Mouse (Mus musculus): Measurements from ENCODE around the gene Atrip.
A peak's percentile ranks its signal among the peaks of the same experiment; 100 is the strongest.

Atrip gene

GRCm38 (mm10) chr9:109038086-109038895 is 35.6 kb downstream of the Atrip start, which contains the start of gene Shisa5:
TSS of gene Shisa5 (plus strand) at chr9:109038565.
- DNase-seq (ENCODE audit: extremely low spot score): peak; percentile 86

GRCm38 (mm10) chr9:109032435-109032834 is 41.5 kb downstream of the Atrip start:
- no peak for DNase-seq (ENCODE audit: extremely low spot score)

- no peak for DNase-seq (ENCODE audit: extremely low spot score)
Observed at GRCm38 (mm10) chr9:109031686-109032085, 42.2 kb downstream of the Atrip start.

- no peak for DNase-seq (ENCODE audit: extremely low spot score)
Observed at GRCm38 (mm10) chr9:109031001-109031400, 42.9 kb downstream of the Atrip start.

- no peak for DNase-seq (ENCODE audit: extremely low spot score)
Observed at GRCm38 (mm10) chr9:109030312-109030711, 43.6 kb downstream of the Atrip start.

- no peak for DNase-seq (ENCODE audit: extremely low spot score)
Observed at GRCm38 (mm10) chr9:109028919-109029318, 45.0 kb downstream of the Atrip start.

- DNase-seq (ENCODE audit: extremely low spot score): no peak
Observed at GRCm38 (mm10) chr9:109028421-109028820, 45.5 kb downstream of the Atrip start.

GRCm38 (mm10) chr9:109027521-109027920 is 46.4 kb downstream of the Atrip start:
- DNase-seq (ENCODE audit: extremely low spot score): no peak

GRCm38 (mm10) chr9:109022866-109023685 is 50.8 kb downstream of the Atrip start:
- no peak for DNase-seq (ENCODE audit: extremely low spot score)

GRCm38 (mm10) chr9:109021428-109021827 is 52.5 kb downstream of the Atrip start:
- DNase-seq (ENCODE audit: extremely low spot score): no peak

GRCm38 (mm10) chr9:109016973-109017604 is 56.8 kb downstream of the Atrip start:
- DNase-seq (ENCODE audit: extremely low spot score): no peak

GRCm38 (mm10) chr9:109015397-109015796 is 58.5 kb downstream of the Atrip start:
- no peak for DNase-seq (ENCODE audit: extremely low spot score)

- DNase-seq (ENCODE audit: extremely low spot score): no peak
Observed at GRCm38 (mm10) chr9:109010316-109010690, 63.6 kb downstream of the Atrip start.

- DNase-seq (ENCODE audit: extremely low spot score): no peak
Observed at GRCm38 (mm10) chr9:109009636-109010315, 64.1 kb downstream of the Atrip start.

- no peak for DNase-seq (ENCODE audit: extremely low spot score)
Observed at GRCm38 (mm10) chr9:109008994-109009635, 64.8 kb downstream of the Atrip start.

GRCm38 (mm10) chr9:109008081-109008480 is 65.8 kb downstream of the Atrip start:
- no peak for DNase-seq (ENCODE audit: extremely low spot score)

All from embryo, embryonic 9.5 days (tissue).